ENCODE assay signal across 26 mouse cellular contexts in genomic region chr10:3905747-3906146, GRCm38 (mm10).
DNase-seq lines count a peak whose midpoint lies in the region; ATAC-seq and TF ChIP-seq lines count a peak whose summit lies in the region.
"Had no signal": no experiment of that assay in that cellular context is flagged by ENCODE, and none has a peak within 500 bp of the region (broad histone marks: within the 10 kb centered on the region; RNA-seq: fewer than 3 reads in every experiment).

No protein-coding gene starts in this region.

- no peaks in the 10 kb centered on the region for H3K27me3 ChIP-seq in embryonic facial prominence, embryonic 12.5 days
- no peaks in the 10 kb centered on the region for H3K27me3 ChIP-seq in embryonic facial prominence, embryonic 10.5 days (replicated peaks; ENCODE audit: low read depth, poor library complexity, severe bottlenecking)
- H3K27me3 ChIP-seq in embryonic facial prominence, embryonic 14.5 days (replicated peaks; ENCODE audit: control insufficient read depth, insufficient read depth, low read length), result no peaks in the 10 kb centered on the region
- H3K27me3 ChIP-seq: CH12.LX; embryonic facial prominence, embryonic 13.5 days; forebrain, embryonic 13.5 days; forebrain, embryonic 15.5 days had no signal

- no peak for DNase-seq in embryonic facial prominence, embryonic 10.5 days (ENCODE audit: low spot score)
- DNase-seq in MN1 (ENCODE audit: low spot score), result peak; percentile 31
- DNase-seq in embryonic facial prominence, embryonic 14.5 days (ENCODE audit: low spot score), result peak; percentile 72
- DNase-seq in retina, postnatal 1 day, result peak; percentile 97
- DNase-seq in cerebellum, postnatal 14 days, result no peak
- DNase-seq in layer of hippocampus, adult 2 months (ENCODE audit: low spot score in 2 of 2), result no peak
- DNase-seq: adrenal gland, adult 8-10 months; adrenal gland, postnatal 14 days; adrenal gland, postnatal 36 days; B cell, adult 2 months; cerebellum, adult 11-12 months; cerebellum, adult 2 months; cerebellum, adult 9-10 months; cerebellum, postnatal 10 days; cerebellum, postnatal 36 days; embryo, embryonic 11 days; forebrain, postnatal 0 days had no signal

- H3K4me1 ChIP-seq in embryonic facial prominence, embryonic 12.5 days, result no peaks in the 10 kb centered on the region
- H3K4me1 ChIP-seq in embryonic facial prominence, embryonic 10.5 days, result peaks cover 2% of the 10 kb centered on the region
- no peaks in the 10 kb centered on the region for H3K4me1 ChIP-seq in embryonic facial prominence, embryonic 14.5 days (ENCODE audit: control insufficient read depth, insufficient read depth, low read length)
- H3K4me1 ChIP-seq: embryonic facial prominence, embryonic 13.5 days; forebrain, embryonic 13.5 days; forebrain, embryonic 15.5 days had no signal

- 86% methylated on average over 3 of the region's 3 CpGs for WGBS in embryonic facial prominence, embryonic 12.5 days
- 82% methylated on average over 3 of the region's 3 CpGs for WGBS in embryonic facial prominence, embryonic 10.5 days
- 75% methylated on average over 3 of the region's 3 CpGs for WGBS in embryonic facial prominence, embryonic 14.5 days

- H3K9ac ChIP-seq in embryonic facial prominence, embryonic 12.5 days, result no peak overlapping the region
- H3K9ac ChIP-seq in embryonic facial prominence, embryonic 14.5 days (ENCODE audit: low read depth, low read length), result no peak overlapping the region
- H3K9ac ChIP-seq: embryonic facial prominence, embryonic 13.5 days; forebrain, embryonic 13.5 days; forebrain, embryonic 15.5 days; forebrain, postnatal 0 days had no signal

- no peak for TF ChIP-seq CTCF in layer of hippocampus, adult 2 months (conservative IDR thresholded peaks at IDR 0.05)

- H3K9me3 ChIP-seq in embryonic facial prominence, embryonic 12.5 days, result no peaks in the 10 kb centered on the region
- no peaks in the 10 kb centered on the region for H3K9me3 ChIP-seq in embryonic facial prominence, embryonic 10.5 days
- no peaks in the 10 kb centered on the region for H3K9me3 ChIP-seq in embryonic facial prominence, embryonic 14.5 days (ENCODE audit: control insufficient read depth, low read length)
- H3K9me3 ChIP-seq: embryonic facial prominence, embryonic 13.5 days; forebrain, embryonic 13.5 days; forebrain, embryonic 15.5 days; G1E had no signal

- 0 out of 2 replicates have a peak, but pooled peaks have one; percentile 15 for ATAC-seq in embryonic facial prominence, embryonic 12.5 days (ENCODE audit: insufficient number of reproducible peaks, insufficient read depth, low FRiP score, low TSS enrichment)
- peak; percentile 78; the same call in 1 of the 2 replicates for ATAC-seq in embryonic facial prominence, embryonic 14.5 days (ENCODE audit: low read depth)
- ATAC-seq: activated CD4-positive, CD25-positive, alpha-beta regulatory T cell, adult 4 months; CD4-positive, CD25-positive, alpha-beta regulatory T cell, adult 4 months; forebrain, embryonic 13.5 days; forebrain, embryonic 15.5 days; forebrain, postnatal 0 days; Patski had no signal

- no peak overlapping the region for H3K27ac ChIP-seq in embryonic facial prominence, embryonic 12.5 days
- no peak overlapping the region for H3K27ac ChIP-seq in embryonic facial prominence, embryonic 10.5 days (replicated peaks)
- no peak overlapping the region for H3K27ac ChIP-seq in embryonic facial prominence, embryonic 14.5 days (replicated peaks; ENCODE audit: low read depth, low read length)
- no peak overlapping the region for H3K27ac ChIP-seq in layer of hippocampus, adult 2 months
- H3K27ac ChIP-seq: embryonic facial prominence, embryonic 13.5 days; forebrain, embryonic 13.5 days; forebrain, embryonic 15.5 days had no signal

- H3K4me2 ChIP-seq in embryonic facial prominence, embryonic 12.5 days (replicated peaks), result no peak overlapping the region
- no peak overlapping the region for H3K4me2 ChIP-seq in embryonic facial prominence, embryonic 14.5 days (ENCODE audit: low read depth, low read length)
- H3K4me2 ChIP-seq: embryonic facial prominence, embryonic 13.5 days; forebrain, embryonic 13.5 days; forebrain, embryonic 15.5 days had no signal

- H3K4me3 ChIP-seq in embryonic facial prominence, embryonic 12.5 days, result no peak overlapping the region
- no peak overlapping the region for H3K4me3 ChIP-seq in embryonic facial prominence, embryonic 10.5 days
- H3K4me3 ChIP-seq in embryonic facial prominence, embryonic 14.5 days (ENCODE audit: low read depth, low read length), result no peak overlapping the region
- no peak overlapping the region for H3K4me3 ChIP-seq in layer of hippocampus, adult 2 months
- H3K4me3 ChIP-seq: embryonic facial prominence, embryonic 13.5 days; forebrain, embryonic 13.5 days; forebrain, embryonic 15.5 days had no signal

- no peaks in the 10 kb centered on the region for H3K36me3 ChIP-seq in embryonic facial prominence, embryonic 12.5 days
- H3K36me3 ChIP-seq in embryonic facial prominence, embryonic 10.5 days (replicated peaks), result peaks cover 6% of the 10 kb centered on the region
- peaks cover 11% of the 10 kb centered on the region; the same call in 1 of the 2 replicates for H3K36me3 ChIP-seq in embryonic facial prominence, embryonic 14.5 days (ENCODE audit: control insufficient read depth, insufficient read depth, low read length)
- H3K36me3 ChIP-seq: forebrain, embryonic 15.5 days; G1E had no signal

Comparison
In these comparisons a context has a peak if more than half of its experiments do, and no peak if none do; other contexts are left out.
1. DNase-seq: peak in MN1 (single experiment), embryonic facial prominence, embryonic 14.5 days (single experiment) and retina, postnatal 1 day (single experiment); none in embryonic facial prominence, embryonic 10.5 days (single experiment), cerebellum, postnatal 14 days (0 of 2) and layer of hippocampus, adult 2 months (0 of 2).